Mouse (Mus musculus): ENCODE measurements around the gene Ttc26. TPM values are rescaled to one million over a fixed set of nuclear protein-coding genes. Genes with fewer than 3 reads are reported as not detected.

Gene Ttc26
- polyA plus RNA-seq (2012; ENCODE audit: insufficient read depth, low replicate concordance): not detected in 2 replicates

DNA sequence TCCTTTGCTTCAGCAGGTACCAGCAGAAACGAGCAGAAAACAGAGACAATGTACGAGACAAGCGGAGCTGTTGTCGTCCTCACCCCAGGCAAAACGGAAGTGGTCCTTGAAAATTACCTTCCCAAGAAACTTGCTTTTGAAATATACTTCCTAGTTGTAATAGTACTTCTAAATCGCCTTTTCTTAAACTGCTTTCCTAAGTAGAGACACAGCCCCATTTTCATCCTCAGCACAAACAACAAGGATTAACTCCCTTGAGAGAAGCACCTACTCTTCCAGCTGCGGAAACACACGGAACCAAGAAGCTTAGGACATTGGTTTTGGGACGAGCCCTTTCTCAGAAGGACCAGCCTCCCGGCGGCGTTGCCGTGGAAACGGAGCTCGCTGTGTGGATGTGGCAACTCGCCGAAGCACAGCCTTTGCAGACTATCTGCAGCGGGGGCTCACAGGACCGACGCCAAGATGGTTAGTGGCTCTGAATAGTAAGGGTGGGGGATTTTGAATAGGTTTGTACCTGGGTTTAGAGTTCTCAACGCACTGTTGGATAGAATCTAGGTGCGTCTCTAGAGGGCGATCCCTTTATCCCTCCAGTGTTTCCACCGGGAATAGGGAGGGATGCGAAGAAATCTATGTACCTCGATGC, at the start of gene Ttc26:
Gene Ttc26 (plus strand): TSS at position 341 of the 643 bp plus-strand sequence.
- H3K36me3 ChIP-seq (replicated peaks; ENCODE audit: low read length): no peaks in the 10 kb centered on the region
- peaks cover 17% of the 10 kb centered on the region for H3K4me1 ChIP-seq
- H3K9me3 ChIP-seq: no peaks in the 10 kb centered on the region
- TF ChIP-seq GATA1 (IDR thresholded peaks at IDR 0.05; ENCODE audit: borderline replicate concordance, low read length): no peak
- no peak for TF ChIP-seq FLI1 (IDR thresholded peaks at IDR 0.05; ENCODE audit: low read length)
- H3K4me3 ChIP-seq (replicated peaks): peak within 1 kb of the TSS; percentile 93
- no peaks in the 10 kb centered on the region for H3K27me3 ChIP-seq (replicated peaks)

DNA sequence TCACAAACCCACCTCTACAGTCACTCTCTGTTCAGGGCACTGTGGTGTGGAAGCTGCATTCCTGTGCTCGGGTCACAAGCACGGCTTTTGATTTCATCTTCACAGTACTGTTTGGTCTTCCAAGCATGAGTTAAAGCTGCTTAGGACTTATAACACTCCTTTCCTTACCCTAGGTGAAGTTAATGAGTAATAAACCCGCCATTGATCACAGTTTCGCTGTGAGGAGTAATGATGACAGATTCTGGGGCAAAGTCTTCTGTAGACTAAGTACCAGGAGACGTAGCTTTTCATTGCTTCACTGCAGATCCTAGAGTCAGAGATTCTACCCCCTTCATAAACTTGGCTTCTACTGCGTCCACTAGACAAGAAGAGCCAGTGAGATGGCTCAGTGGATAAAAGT, 46.0 kb upstream of the Ttc26 start:
- Histone ChIP-seq H3K36me3 (replicated peaks; ENCODE audit: low read length) (peaks cover 94% of the 10 kb centered on the region), H3K4me1 (peaks cover 28% of the 10 kb centered on the region), H3K4me3 (replicated peaks) (no peak overlapping the region), H3K27me3 (replicated peaks) (no peaks in the 10 kb centered on the region), H3K9me3 (no peaks in the 10 kb centered on the region)
- no peak for TF ChIP-seq GATA1 (IDR thresholded peaks at IDR 0.05; ENCODE audit: borderline replicate concordance, low read length)
- no peak for TF ChIP-seq FLI1 (IDR thresholded peaks at IDR 0.05; ENCODE audit: low read length)

DNA sequence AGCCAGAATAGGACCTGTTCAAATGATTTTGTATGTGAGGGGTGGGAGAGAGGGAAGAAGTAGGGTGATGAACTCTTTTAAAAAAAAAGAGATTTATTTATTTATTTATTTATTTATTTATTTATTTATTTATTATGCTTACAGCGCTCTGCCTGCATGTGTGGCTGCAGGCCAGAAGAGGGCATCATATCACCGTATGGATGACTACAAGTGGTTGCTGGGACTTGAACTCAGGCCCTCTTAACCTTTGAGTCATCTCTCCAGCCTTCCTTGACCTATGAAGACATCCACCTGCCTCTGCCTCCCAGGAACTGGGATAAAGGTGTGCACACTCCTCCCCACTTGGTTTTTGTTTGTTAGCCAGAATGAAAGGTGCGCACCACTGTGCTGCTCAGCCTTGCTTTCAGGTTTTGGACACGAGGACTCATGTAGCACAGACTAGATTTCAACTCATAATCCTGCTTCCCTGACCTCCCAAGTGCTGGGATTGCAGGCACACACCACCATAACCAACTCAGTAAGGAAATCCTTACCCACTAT, 44.0 kb upstream of the Ttc26 start:
- H3K27me3 ChIP-seq (replicated peaks): no peaks in the 10 kb centered on the region
- no peaks in the 10 kb centered on the region for H3K9me3 ChIP-seq
- H3K4me3 ChIP-seq (replicated peaks): no peak overlapping the region
- peaks cover 84% of the 10 kb centered on the region for H3K36me3 ChIP-seq (replicated peaks; ENCODE audit: low read length)
- peaks cover 44% of the 10 kb centered on the region for H3K4me1 ChIP-seq
- TF ChIP-seq GATA1 (IDR thresholded peaks at IDR 0.05; ENCODE audit: borderline replicate concordance, low read length): no peak
- no peak for TF ChIP-seq FLI1 (IDR thresholded peaks at IDR 0.05; ENCODE audit: low read length)

DNA sequence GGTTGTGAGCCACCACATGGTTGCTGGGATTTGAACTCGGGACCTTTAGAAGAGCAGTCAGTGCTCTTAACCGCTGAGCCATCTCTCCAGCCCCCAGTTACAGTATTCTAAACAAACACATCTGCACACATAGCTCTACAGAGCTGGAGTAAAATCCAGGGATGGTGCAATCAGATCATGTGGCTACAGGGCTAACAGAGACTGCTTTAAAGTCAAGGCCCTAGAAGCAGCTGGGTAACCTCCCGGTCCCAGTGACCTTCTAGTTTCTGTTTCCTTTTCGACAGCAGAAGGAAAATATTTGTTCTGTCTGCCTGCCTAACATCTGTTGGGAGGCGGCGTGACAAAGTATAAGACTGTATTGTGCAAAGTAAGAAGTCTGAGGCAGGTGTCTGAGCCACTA, 43.3 kb upstream of the Ttc26 start:
- H3K9me3 ChIP-seq: no peaks in the 10 kb centered on the region
- H3K36me3 ChIP-seq (replicated peaks; ENCODE audit: low read length): peaks cover 77% of the 10 kb centered on the region
- no peak overlapping the region for H3K4me3 ChIP-seq (replicated peaks)
- TF ChIP-seq GATA1 (IDR thresholded peaks at IDR 0.05; ENCODE audit: borderline replicate concordance, low read length): no peak
- no peak for TF ChIP-seq FLI1 (IDR thresholded peaks at IDR 0.05; ENCODE audit: low read length)
- H3K27me3 ChIP-seq (replicated peaks): no peaks in the 10 kb centered on the region
- H3K4me1 ChIP-seq: peaks cover 52% of the 10 kb centered on the region

DNA sequence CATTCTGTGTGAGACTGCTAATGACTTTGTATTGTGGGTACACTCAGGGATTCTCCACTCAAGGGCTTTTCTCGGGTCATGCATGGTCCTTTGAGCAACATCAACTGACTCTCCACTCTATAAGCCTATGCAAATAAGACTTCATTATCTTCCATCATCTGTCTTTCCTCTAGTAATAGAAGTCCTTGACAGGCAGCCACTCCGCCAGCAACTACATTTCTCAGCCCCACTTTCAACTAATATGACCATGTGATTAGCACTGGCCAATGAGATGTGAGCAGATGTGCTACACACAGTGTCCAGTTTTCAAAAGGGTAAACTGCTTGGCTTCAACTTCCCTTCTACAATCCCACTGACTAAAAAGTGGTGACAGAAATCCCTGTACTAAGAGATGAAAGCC, 42.2 kb upstream of the Ttc26 start:
- Histone ChIP-seq H3K4me3 (replicated peaks) (no peak overlapping the region), H3K27me3 (replicated peaks) (no peaks in the 10 kb centered on the region), H3K9me3 (no peaks in the 10 kb centered on the region), H3K4me1 (peaks cover 63% of the 10 kb centered on the region), H3K36me3 (replicated peaks; ENCODE audit: low read length) (peaks cover 65% of the 10 kb centered on the region)
- no peak for TF ChIP-seq FLI1 (IDR thresholded peaks at IDR 0.05; ENCODE audit: low read length)
- no peak for TF ChIP-seq GATA1 (IDR thresholded peaks at IDR 0.05; ENCODE audit: borderline replicate concordance, low read length)

DNA sequence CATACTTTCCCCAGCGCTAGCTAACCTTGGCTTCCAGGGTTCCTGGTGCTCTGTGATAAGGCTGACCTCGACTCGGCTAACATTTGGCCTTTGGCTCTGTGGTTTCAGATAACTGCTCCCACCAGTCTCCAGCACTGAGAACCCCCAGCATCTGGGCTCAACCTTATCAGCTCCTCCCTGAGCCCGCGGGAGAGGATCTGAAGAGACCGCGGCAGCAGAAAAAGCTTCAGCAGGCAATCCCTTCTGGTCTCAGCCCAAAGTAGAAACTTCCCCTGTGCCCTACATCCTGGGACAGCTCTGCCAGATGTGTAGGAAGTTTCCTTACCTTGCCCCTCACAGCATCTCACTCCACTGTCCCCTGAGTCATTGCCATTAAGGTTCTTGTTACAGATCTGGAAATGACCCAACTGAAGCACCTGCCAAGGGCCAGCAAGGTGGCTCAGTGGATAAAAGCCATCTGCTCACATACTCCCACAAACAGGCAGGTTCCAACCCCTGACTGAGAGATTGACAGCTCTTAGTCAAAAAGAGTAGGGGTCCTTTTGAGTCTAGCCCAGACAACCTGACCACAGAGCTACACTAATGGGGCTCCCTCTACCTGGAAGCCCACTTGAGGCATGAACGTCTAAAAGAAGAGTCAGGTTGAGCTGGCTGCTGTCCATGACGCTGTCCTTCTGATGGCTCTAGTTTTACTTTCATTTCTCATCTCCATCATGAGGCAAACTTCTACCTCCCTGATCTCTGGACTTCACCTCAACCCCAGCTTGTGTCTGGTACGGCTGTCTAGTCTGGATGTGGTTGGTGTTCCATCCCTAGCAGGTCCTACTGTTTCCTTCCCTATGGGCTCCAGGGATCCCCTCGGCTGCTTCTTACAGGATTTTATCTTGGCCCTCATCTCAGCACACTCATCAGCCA, 39.3 kb upstream of the Ttc26 start:
- Histone ChIP-seq H3K4me3 (replicated peaks) (peak overlapping the region; percentile 91), H3K9me3 (no peaks in the 10 kb centered on the region), H3K36me3 (replicated peaks; ENCODE audit: low read length) (peaks cover 47% of the 10 kb centered on the region), H3K4me1 (peaks cover 92% of the 10 kb centered on the region), H3K27me3 (replicated peaks) (no peaks in the 10 kb centered on the region)
- TF ChIP-seq FLI1 (IDR thresholded peaks at IDR 0.05; ENCODE audit: low read length) (no peak), GATA1 (IDR thresholded peaks at IDR 0.05; ENCODE audit: borderline replicate concordance, low read length) (peak; percentile 16; the same call in 1 of the 3 replicates)

DNA sequence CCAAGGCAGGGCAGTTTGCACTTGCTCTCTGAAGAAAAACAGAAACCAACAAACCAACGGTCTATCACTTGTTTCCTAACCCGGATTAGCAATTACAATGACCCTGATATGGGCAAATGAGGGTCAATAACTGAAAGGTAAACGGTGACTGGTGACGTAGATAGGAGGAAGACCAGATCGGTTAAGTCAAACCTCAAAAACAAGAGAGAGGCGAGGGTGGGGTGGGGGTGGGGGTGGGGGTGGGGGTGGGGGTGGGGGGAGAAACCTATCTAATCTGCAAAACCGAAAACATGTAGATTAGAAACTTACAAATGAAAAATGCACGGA, 38.6 kb upstream of the Ttc26 start:
- H3K4me1 ChIP-seq: peaks cover 93% of the 10 kb centered on the region
- TF ChIP-seq FLI1 (IDR thresholded peaks at IDR 0.05; ENCODE audit: low read length) (no peak), GATA1 (IDR thresholded peaks at IDR 0.05; ENCODE audit: borderline replicate concordance, low read length) (no peak)
- H3K4me3 ChIP-seq (replicated peaks): peak overlapping the region; percentile 91
- no peaks in the 10 kb centered on the region for H3K9me3 ChIP-seq
- no peaks in the 10 kb centered on the region for H3K27me3 ChIP-seq (replicated peaks)
- H3K36me3 ChIP-seq (replicated peaks; ENCODE audit: low read length): peaks cover 44% of the 10 kb centered on the region

DNA sequence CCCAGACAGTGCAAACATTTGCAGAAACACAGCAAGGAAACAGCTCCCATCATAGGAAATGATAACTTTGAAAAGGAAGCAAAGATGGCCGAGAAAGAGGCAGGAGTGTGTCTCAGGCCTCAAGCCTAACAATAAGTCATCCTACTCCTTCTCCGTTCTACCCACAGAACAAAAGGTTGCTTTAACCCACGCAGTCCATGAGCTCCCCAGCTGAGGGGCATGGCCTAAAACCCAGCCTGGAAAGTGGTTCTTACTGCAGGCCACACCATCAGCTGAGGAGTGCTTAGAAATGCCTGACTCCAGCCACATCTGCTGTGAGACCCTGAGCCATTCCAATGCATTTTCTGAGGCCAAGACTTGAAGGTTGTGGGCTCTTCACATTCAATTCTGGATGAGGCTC, 37.7 kb upstream of the Ttc26 start:
- H3K27me3 ChIP-seq (replicated peaks): no peaks in the 10 kb centered on the region
- H3K9me3 ChIP-seq: no peaks in the 10 kb centered on the region
- no peak for TF ChIP-seq GATA1 (IDR thresholded peaks at IDR 0.05; ENCODE audit: borderline replicate concordance, low read length)
- no peak for TF ChIP-seq FLI1 (IDR thresholded peaks at IDR 0.05; ENCODE audit: low read length)
- peaks cover 40% of the 10 kb centered on the region for H3K36me3 ChIP-seq (replicated peaks; ENCODE audit: low read length)
- H3K4me1 ChIP-seq: peaks cover 89% of the 10 kb centered on the region
- H3K4me3 ChIP-seq (replicated peaks): peak overlapping the region; percentile 67

DNA sequence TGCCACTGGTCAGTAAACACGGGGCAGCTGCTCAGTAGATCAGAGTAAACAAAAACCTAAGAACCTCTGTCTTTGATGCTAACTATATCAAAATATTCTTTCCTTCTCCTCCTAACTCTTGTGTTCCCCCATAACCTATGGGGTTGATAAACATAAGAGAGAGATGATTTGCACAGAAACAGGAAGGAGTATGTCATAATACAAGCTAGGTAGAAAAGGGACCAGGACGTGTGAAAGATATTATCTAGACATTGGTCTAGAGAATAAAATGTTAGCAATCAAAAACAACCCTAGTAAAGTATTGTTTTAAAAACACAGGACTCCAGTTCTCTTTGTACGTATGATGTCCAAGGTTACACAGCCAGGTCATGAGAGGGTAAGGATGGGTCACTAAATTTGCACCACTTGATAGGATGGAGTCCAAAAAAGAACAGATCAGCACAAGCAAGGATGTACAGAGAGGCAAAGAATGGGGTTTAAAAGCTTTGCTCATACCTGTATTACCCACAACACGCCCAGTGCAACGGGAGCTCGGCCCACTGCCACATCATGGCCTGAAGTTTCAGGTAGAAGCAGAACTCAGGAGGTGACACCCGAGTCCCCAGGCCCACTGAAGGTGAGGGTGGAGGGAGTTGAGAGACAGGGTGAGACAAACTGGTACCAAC, 37.1 kb upstream of the Ttc26 start:
- no peaks in the 10 kb centered on the region for H3K9me3 ChIP-seq
- H3K4me1 ChIP-seq: peaks cover 89% of the 10 kb centered on the region
- no peak overlapping the region for H3K4me3 ChIP-seq (replicated peaks)
- H3K27me3 ChIP-seq (replicated peaks): no peaks in the 10 kb centered on the region
- TF ChIP-seq FLI1 (IDR thresholded peaks at IDR 0.05; ENCODE audit: low read length) (no peak), GATA1 (IDR thresholded peaks at IDR 0.05; ENCODE audit: borderline replicate concordance, low read length) (no peak)
- H3K36me3 ChIP-seq (replicated peaks; ENCODE audit: low read length): peaks cover 38% of the 10 kb centered on the region

All from megakaryocyte, embryonic 14.5 days (primary cell).